Mouse (Mus musculus): ENCODE measurements at regions not wholly inside any gene's neighbourhood (a gene's known extent, or its start where the extent isn't known, plus 50 kb on each side); places are given as distances from the start of the nearest gene placed in this dataset.

DNA sequence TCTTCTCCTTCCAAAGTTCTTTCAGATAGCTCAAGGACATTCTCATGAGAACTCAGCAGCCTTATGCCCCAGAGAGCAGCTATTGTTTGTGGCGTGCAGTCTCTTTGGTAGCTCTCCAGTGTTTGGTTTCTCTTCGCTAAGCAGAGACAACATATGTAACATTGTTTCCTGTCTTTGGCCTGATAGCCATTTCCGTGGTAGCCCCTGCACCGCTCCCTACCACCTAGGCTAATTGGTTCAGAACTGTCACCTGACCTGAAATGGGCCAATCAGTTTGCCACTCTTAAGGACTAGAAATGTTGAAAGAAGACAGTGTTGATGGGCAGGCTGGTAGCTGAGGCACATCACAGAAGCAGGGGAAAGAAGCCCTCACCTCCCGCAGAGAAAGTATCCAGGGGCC, 54.1 kb upstream of the Pkn2 start:
- Histone ChIP-seq H3K36me3 (ENCODE audit: control insufficient read depth, insufficient read depth, low read length, poor library complexity, severe bottlenecking) (no peaks in the 10 kb centered on the region), H3K27ac (ENCODE audit: insufficient read depth, low read depth, low read length, poor library complexity, severe bottlenecking) (no peak overlapping the region), H3K4me1 (ENCODE audit: control insufficient read depth in 2 of 2, insufficient read depth in 2 of 2, low read length in 2 of 2, poor library complexity in 1 of 2) (0 out of 4 replicates have a peak, but pooled peaks cover 0 to 2% of the 10 kb centered on the region in 2 experiments), H3K9me3 (ENCODE audit: control insufficient read depth, insufficient read depth, low read depth, low read length) (no peaks in the 10 kb centered on the region), H3K9ac (ENCODE audit: insufficient read depth, low read depth, low read length, poor library complexity, severe bottlenecking) (no peak overlapping the region), H3K4me3 (ENCODE audit: insufficient read depth in 1 of 2, low read depth in 1 of 2, low read length in 2 of 2, poor library complexity in 1 of 2, severe bottlenecking in 1 of 2) (no peak overlapping the region)
- in situ Hi-C loops (cut with MboI; ENCODE audit: low sequenced_read_pairs in 2 of 2, unreplicated experiment in 2 of 2): no loop called here
- DNase-seq (ENCODE audit: low read depth, low spot score): no peak
- TF ChIP-seq HCFC1 (IDR thresholded peaks at IDR 0.05; ENCODE audit: borderline replicate concordance, insufficient read depth, low read length): no peak
- TF ChIP-seq CHD2 (IDR thresholded peaks at IDR 0.05; ENCODE audit: low read depth, low read length): no peak
- TF ChIP-seq MAFK (IDR thresholded peaks at IDR 0.05; ENCODE audit: insufficient read depth, low read depth, low read length): no peak
- no peak for TF ChIP-seq ZNF384 (IDR thresholded peaks at IDR 0.05; ENCODE audit: low read depth, low read length)

DNA sequence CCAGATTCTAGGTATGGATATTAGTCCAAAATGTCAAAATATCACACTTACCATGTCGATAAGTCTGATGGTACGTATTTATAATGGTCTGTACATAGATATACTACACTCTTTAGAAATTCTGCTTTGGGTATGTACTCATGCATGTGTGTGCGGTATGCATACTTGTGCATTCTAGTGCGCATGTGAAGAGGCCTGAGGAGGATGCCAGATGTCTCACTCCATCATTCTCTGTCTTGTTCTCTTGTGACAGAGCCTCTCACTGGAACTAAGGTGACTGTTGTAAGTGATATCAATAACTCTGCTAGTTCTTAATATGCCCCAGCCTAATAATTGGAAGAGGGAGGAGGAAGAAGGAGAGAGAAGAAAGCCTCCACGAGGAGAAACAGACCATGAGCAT, 52.5 kb upstream of the Pkn2 start:
- no peak for DNase-seq (ENCODE audit: low read depth, low spot score)
- Histone ChIP-seq H3K4me3 (ENCODE audit: insufficient read depth in 1 of 2, low read depth in 1 of 2, low read length in 2 of 2, poor library complexity in 1 of 2, severe bottlenecking in 1 of 2) (no peak overlapping the region), H3K9ac (ENCODE audit: insufficient read depth, low read depth, low read length, poor library complexity, severe bottlenecking) (no peak overlapping the region), H3K4me1 (ENCODE audit: control insufficient read depth in 2 of 2, insufficient read depth in 2 of 2, low read length in 2 of 2, poor library complexity in 1 of 2) (peaks cover 0 to 2% of the 10 kb centered on the region in 2 experiments; a peak in 1 of 4 replicates), H3K27ac (ENCODE audit: insufficient read depth, low read depth, low read length, poor library complexity, severe bottlenecking) (no peak overlapping the region), H3K9me3 (ENCODE audit: control insufficient read depth, insufficient read depth, low read depth, low read length) (no peaks in the 10 kb centered on the region), H3K36me3 (ENCODE audit: control insufficient read depth, insufficient read depth, low read length, poor library complexity, severe bottlenecking) (no peaks in the 10 kb centered on the region)
- in situ Hi-C loops (cut with MboI; ENCODE audit: low sequenced_read_pairs in 2 of 2, unreplicated experiment in 2 of 2): no loop called here
- TF ChIP-seq ZC3H11A (IDR thresholded peaks at IDR 0.05; ENCODE audit: borderline replicate concordance, low read depth, low read length) (no peak), HCFC1 (IDR thresholded peaks at IDR 0.05; ENCODE audit: borderline replicate concordance, insufficient read depth, low read length) (no peak), CHD2 (IDR thresholded peaks at IDR 0.05; ENCODE audit: low read depth, low read length) (no peak), MAFK (IDR thresholded peaks at IDR 0.05; ENCODE audit: insufficient read depth, low read depth, low read length) (no peak), ZNF384 (IDR thresholded peaks at IDR 0.05; ENCODE audit: low read depth, low read length) (no peak)

DNA sequence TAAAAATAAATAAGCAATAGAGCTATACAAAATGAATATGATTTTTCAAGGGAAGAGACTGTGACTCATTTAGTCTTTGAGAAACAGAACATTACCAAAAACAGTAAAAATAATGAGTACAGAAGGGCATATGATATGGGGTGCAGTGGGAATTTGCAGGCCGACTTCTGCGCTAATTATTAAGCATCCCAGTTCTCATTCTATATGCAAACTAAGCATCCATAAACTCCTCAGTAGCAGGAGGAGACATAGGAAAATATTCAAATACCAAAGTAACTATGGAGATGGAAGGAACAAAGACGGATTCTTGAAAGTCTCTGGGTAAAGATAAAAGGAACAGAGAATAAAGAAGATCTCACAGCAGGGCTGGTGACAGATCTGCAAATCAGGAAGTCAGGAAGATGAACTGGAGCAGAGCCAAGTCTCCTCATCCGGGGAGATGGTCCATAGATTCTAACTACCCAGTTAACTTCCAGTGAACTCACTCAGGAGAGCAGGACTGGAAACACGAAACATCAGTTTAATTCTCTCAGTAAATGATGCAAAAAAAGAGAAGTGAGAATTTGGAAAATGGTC, 52.0 kb upstream of the Pkn2 start:
- DNase-seq (ENCODE audit: low read depth, low spot score): no peak
- no peak for TF ChIP-seq ZC3H11A (IDR thresholded peaks at IDR 0.05; ENCODE audit: borderline replicate concordance, low read depth, low read length)
- no peak for TF ChIP-seq ZNF384 (IDR thresholded peaks at IDR 0.05; ENCODE audit: low read depth, low read length)
- no peak for TF ChIP-seq MAFK (IDR thresholded peaks at IDR 0.05; ENCODE audit: insufficient read depth, low read depth, low read length)
- TF ChIP-seq CHD2 (IDR thresholded peaks at IDR 0.05; ENCODE audit: low read depth, low read length): no peak
- no peak for TF ChIP-seq HCFC1 (IDR thresholded peaks at IDR 0.05; ENCODE audit: borderline replicate concordance, insufficient read depth, low read length)
- in situ Hi-C loops (cut with MboI; ENCODE audit: low sequenced_read_pairs in 2 of 2, unreplicated experiment in 2 of 2): no loop called here
- Histone ChIP-seq H3K4me3 (ENCODE audit: insufficient read depth in 1 of 2, low read depth in 1 of 2, low read length in 2 of 2, poor library complexity in 1 of 2, severe bottlenecking in 1 of 2) (no peak overlapping the region), H3K27ac (ENCODE audit: insufficient read depth, low read depth, low read length, poor library complexity, severe bottlenecking) (no peak overlapping the region), H3K9ac (ENCODE audit: insufficient read depth, low read depth, low read length, poor library complexity, severe bottlenecking) (no peak overlapping the region), H3K36me3 (ENCODE audit: control insufficient read depth, insufficient read depth, low read length, poor library complexity, severe bottlenecking) (no peaks in the 10 kb centered on the region), H3K4me1 (ENCODE audit: control insufficient read depth in 2 of 2, insufficient read depth in 2 of 2, low read length in 2 of 2, poor library complexity in 1 of 2) (peaks cover 0 to 2% of the 10 kb centered on the region in 2 experiments; a peak in 1 of 4 replicates), H3K9me3 (ENCODE audit: control insufficient read depth, insufficient read depth, low read depth, low read length) (no peaks in the 10 kb centered on the region)
